8 mouse cellular contexts compared by ENCODE assay signal in genomic region chr13:63564626-63565319, GRCm38 (mm10). TPM values are rescaled to one million over a fixed set of nuclear protein-coding genes. Genes with fewer than 3 reads are reported as not detected.
DNase-seq lines count a peak whose midpoint lies in the region; ATAC-seq lines count a peak whose summit lies in the region.

No protein-coding gene starts in this region.

- H3K4me1 ChIP-seq in forebrain, embryonic 11.5 days (replicated peaks; ENCODE audit: control insufficient read depth, insufficient read depth, low read length) = peaks cover 20% of the 10 kb centered on the region
- H3K4me1 ChIP-seq in heart, embryonic 15.5 days (replicated peaks) = peaks cover 26% of the 10 kb centered on the region

- no peaks in the 10 kb centered on the region for H3K9me3 ChIP-seq in forebrain, embryonic 11.5 days (ENCODE audit: control insufficient read depth, low read length)
- H3K9me3 ChIP-seq in heart, embryonic 15.5 days (replicated peaks) = no peaks in the 10 kb centered on the region

- H3K36me3 ChIP-seq in forebrain, embryonic 11.5 days (ENCODE audit: control insufficient read depth, insufficient read depth, low read length) = no peaks in the 10 kb centered on the region
- 0 out of 2 replicates have a peak, but pooled peaks cover 4% of the 10 kb centered on the region for H3K36me3 ChIP-seq in heart, embryonic 15.5 days

- peak overlapping the region; percentile 99 for H3K27ac ChIP-seq in forebrain, embryonic 11.5 days (ENCODE audit: low read depth, low read length)
- peak overlapping the region; percentile 99 for H3K27ac ChIP-seq in heart, embryonic 15.5 days

- peaks cover 10% of the 10 kb centered on the region; the same call in 1 of the 2 replicates for H3K27me3 ChIP-seq in forebrain, embryonic 11.5 days (ENCODE audit: control insufficient read depth, insufficient read depth, low read length)
- peaks cover 9% of the 10 kb centered on the region for H3K27me3 ChIP-seq in heart, embryonic 15.5 days

- H3K9ac ChIP-seq in forebrain, embryonic 11.5 days (ENCODE audit: low read length) = peak overlapping the region; percentile 89
- peak overlapping the region; percentile 95 for H3K9ac ChIP-seq in heart, embryonic 15.5 days

- H3K4me3 ChIP-seq in forebrain, embryonic 11.5 days (ENCODE audit: low read depth, low read length) = peak overlapping the region; percentile 94
- peak overlapping the region; percentile 91 for H3K4me3 ChIP-seq in heart, embryonic 15.5 days

- no peak for ATAC-seq in forebrain, embryonic 11.5 days (replicated peaks; ENCODE audit: low FRiP score)
- peak; percentile 8; the same call in 1 of the 2 replicates for ATAC-seq in heart, embryonic 15.5 days (replicated peaks; ENCODE audit: insufficient number of reproducible peaks, insufficient read depth, low FRiP score, low read depth)

- H3K4me2 ChIP-seq in forebrain, embryonic 11.5 days (ENCODE audit: low read depth, low read length, severe bottlenecking) = peak overlapping the region; percentile 91
- peak overlapping the region; percentile 93 for H3K4me2 ChIP-seq in heart, embryonic 15.5 days

- 0% methylated on average over 32 of the region's 36 CpGs for WGBS in forebrain, embryonic 11.5 days
- WGBS in heart, embryonic 15.5 days = 0% methylated on average over 36 of the region's 36 CpGs

- DNase-seq in ES-CJ7 (ENCODE audit: low read depth, low spot score) = peak; percentile 80
- peak; percentile 47 for DNase-seq in c-Kit-negative CD71-positive TER-119-positive erythroid progenitor cells, embryonic 14.5 days (ENCODE audit: low read depth, low spot score)
- DNase-seq in forebrain, embryonic 11.5 days (ENCODE audit: low spot score) = peak; percentile 84
- peak; percentile 82 to 92 for DNase-seq in kidney, postnatal 25 days
- DNase-seq in lung, postnatal 10 days = peak; percentile 81
- peak; percentile 82 for DNase-seq in ovary, postnatal 36 days (ENCODE audit: low spot score)
- DNase-seq in thymus, postnatal 4 days = peak; percentile 66

RNA-seq across cellular contexts. Expression of gene Ptch1, which starts 8.6 kb away (rescaled TPM):
- 25.1 and 26.0 TPM in 2 replicates for polyA plus RNA-seq in forebrain, embryonic 11.5 days (2014; fragmentation: Nextera tagmentation; extraction: Ambion mirVana)
- 5.4 and 8.0 TPM in 2 replicates for polyA plus RNA-seq in heart, embryonic 15.5 days (2015; fragmentation: Nextera tagmentation; extraction: Ambion mirVana)
